Mouse (Mus musculus) stomach, embryonic 15.5 days (tissue): ENCODE data around the gene 9430007A20Rik. TPM values are rescaled to one million over a fixed set of nuclear protein-coding genes. Genes with fewer than 3 reads are reported as not detected.
"Not testable (repeated sequence)": the region's sequence is repeated elsewhere in the genome, so short reads cannot be mapped to it uniquely, and the experiment has no call there.

Experiments
- ATAC-seq: fragments of 200-750 bp; cut with Nextera tagmentation; 2 replicates; pipeline ENCODE4 v1.8.0; 2017; ENCODE audit warnings: low read depth, moderate number of reproducible peaks, moderate TSS enrichment; ENCODE audit not compliant: insufficient read depth, low FRiP score
- H3K27ac ChIP-seq: fragments of 300-500 bp; sonication (generic); 2 replicates; pipeline ENCODE4 v1.5.1; 2015; ENCODE audit warnings: mild to moderate bottlenecking, inconsistent platforms
- H3K27me3 ChIP-seq: fragments of 300-500 bp; sonication (generic); replicated peaks from 2 replicates; pipeline ENCODE4 v1.6.1; 2015; ENCODE audit warnings: inconsistent platforms
- H3K36me3 ChIP-seq: fragments of 300-500 bp; sonication (generic); 2 replicates; pipeline ENCODE4 v1.6.1; 2015; ENCODE audit warnings: inconsistent platforms
- H3K4me1 ChIP-seq: fragments of 300-500 bp; sonication (generic); 2 replicates; pipeline ENCODE4 v1.6.1; 2015; ENCODE audit warnings: inconsistent platforms
- H3K4me2 ChIP-seq: fragments of 300-500 bp; sonication (generic); 2 replicates; pipeline ENCODE4 v1.6.1; 2015; ENCODE audit warnings: mild to moderate bottlenecking, inconsistent platforms
- H3K4me3 ChIP-seq: fragments of 300-500 bp; sonication (generic); replicated peaks from 2 replicates; pipeline ENCODE4 v1.5.1; 2015; ENCODE audit warnings: inconsistent platforms
- H3K9ac ChIP-seq: fragments of 300-500 bp; sonication (generic); 2 replicates; pipeline ENCODE4 v1.6.1; 2015; ENCODE audit warnings: inconsistent platforms
- H3K9me3 ChIP-seq: fragments of 300-500 bp; sonication (generic); 2 replicates; pipeline ENCODE4 v1.6.1; 2016; ENCODE audit warnings: inconsistent platforms
- whole genome bisulfite sequencing: fragments of 180-500 bp; shearing (Covaris S2); methylation state at CpG from one replicate; pipeline ENCODE4 v1.1.7; 2015; 5-methylcytosine and 5-hydroxymethylcytosine counted together
- polyA plus RNA-seq: library from polyadenylated mRNA; unstranded; fragments of >200 nt; fragmentation: Nextera tagmentation; extraction: Ambion mirVana; gene quantifications from 2 replicates; pipeline ENCODE4 v1.2.1, GENCODE M21; 2015

9430007A20Rik gene
- polyA plus RNA-seq, result not detected in 2 replicates

- Histone ChIP-seq H3K4me1 (no peaks in the 10 kb centered on the region), H3K4me2 (no peak within 1 kb of the TSS), H3K9me3 (no peaks in the 10 kb centered on the region), H3K36me3 (no peaks in the 10 kb centered on the region), H3K4me3 (no peak within 1 kb of the TSS), H3K27ac (no peak within 1 kb of the TSS), H3K27me3 (no peaks in the 10 kb centered on the region), H3K9ac (no peak within 1 kb of the TSS)
- no peak for ATAC-seq
- WGBS, result 76% methylated on average over 5 of the region's 5 CpGs
These were observed at the start of gene 9430007A20Rik for GRCm38 (mm10) chr4:144519522-144519921. 9430007A20Rik (plus strand) TSS chr4:144519822.

- no peaks in the 10 kb centered on the region for H3K9me3 ChIP-seq
These were observed 26.3 kb upstream of the 9430007A20Rik start for GRCm38 (mm10) chr4:144493331-144493730.

DNA sequence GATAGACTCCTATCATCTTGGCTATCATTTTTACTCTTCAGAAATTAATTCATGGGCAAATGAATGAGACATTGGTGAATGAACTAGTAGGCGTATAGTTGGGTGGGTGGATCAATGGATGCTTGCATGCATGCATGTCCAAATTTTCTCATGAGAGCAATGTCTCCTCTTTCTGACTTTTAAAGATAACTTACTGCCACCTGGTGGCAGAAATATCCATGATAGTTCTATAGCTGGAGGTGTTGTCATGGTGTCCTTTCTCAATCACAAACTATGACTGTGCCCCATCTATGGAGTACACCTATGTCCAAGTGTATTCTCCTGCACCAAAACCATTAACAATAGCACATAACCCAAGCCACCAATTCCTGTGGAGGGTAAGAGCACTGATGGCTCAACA, 13.1 kb upstream of the 9430007A20Rik start:
- Histone ChIP-seq H3K27me3 (no peaks in the 10 kb centered on the region), H3K27ac (no peak overlapping the region), H3K36me3 (no peaks in the 10 kb centered on the region), H3K9ac (no peak overlapping the region), H3K4me2 (no peak overlapping the region), H3K9me3 (no peaks in the 10 kb centered on the region), H3K4me1 (no peaks in the 10 kb centered on the region), H3K4me3 (no peak overlapping the region)
- 79% methylated on average over 1 of the region's 1 CpGs for WGBS
- ATAC-seq, result no peak

More at GRCm38 (mm10) chr4:144493331-144493730, 26.3 kb upstream of the 9430007A20Rik start:
- Histone ChIP-seq H3K36me3 (no peaks in the 10 kb centered on the region), H3K4me2 (no peak overlapping the region), H3K27ac (no peak overlapping the region), H3K27me3 (no peaks in the 10 kb centered on the region), H3K4me3 (no peak overlapping the region), H3K9ac (no peak overlapping the region), H3K4me1 (no peaks in the 10 kb centered on the region)
- no peak for ATAC-seq

DNA sequence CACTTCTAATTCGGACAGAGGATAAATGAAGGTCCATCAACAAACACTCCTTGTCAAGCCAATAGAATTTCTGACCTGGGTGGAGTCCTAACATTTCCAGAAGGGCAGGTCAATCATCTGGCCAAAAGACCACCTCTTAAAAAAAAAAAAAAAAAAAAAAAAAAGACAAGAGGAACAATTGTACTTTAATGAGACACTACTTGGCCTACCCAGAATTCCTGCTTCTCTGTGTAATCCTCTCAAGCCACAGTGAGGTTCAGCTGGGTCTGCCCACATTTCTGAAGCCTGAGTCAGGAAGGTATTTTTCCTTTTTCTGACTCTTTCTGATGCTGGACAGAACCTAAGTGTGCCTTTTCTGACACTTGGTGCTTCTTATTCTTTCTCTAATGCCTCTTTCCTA, 25.1 kb downstream of the 9430007A20Rik start:
- ATAC-seq, result no peak
- H3K36me3 ChIP-seq, result no peaks in the 10 kb centered on the region
- no peaks in the 10 kb centered on the region for H3K27me3 ChIP-seq
- no peak overlapping the region for H3K27ac ChIP-seq
- no peak overlapping the region for H3K4me2 ChIP-seq
- no peaks in the 10 kb centered on the region for H3K4me1 ChIP-seq
- H3K9ac ChIP-seq, result no peak overlapping the region
- H3K4me3 ChIP-seq, result no peak overlapping the region
- WGBS, result 57% methylated on average over 1 of the region's 1 CpGs
- H3K9me3 ChIP-seq, result no peaks in the 10 kb centered on the region

GRCm38 (mm10) chr4:144545339-144545738, 25.7 kb downstream of the 9430007A20Rik start:
- H3K9ac ChIP-seq, ATAC-seq, H3K27me3 ChIP-seq, H3K4me3 ChIP-seq, H3K9me3 ChIP-seq, H3K4me2 ChIP-seq, H3K36me3 ChIP-seq, H3K4me1 ChIP-seq, H3K27ac ChIP-seq: not testable (repeated sequence)
- 93% methylated on average over 13 of the region's 13 CpGs for WGBS

- no peaks in the 10 kb centered on the region for H3K4me1 ChIP-seq
- ATAC-seq, result no peak
These were observed 31.5 kb downstream of the 9430007A20Rik start for GRCm38 (mm10) chr4:144551156-144551555.

GRCm38 (mm10) chr4:144559792-144560191, 40.2 kb downstream of the 9430007A20Rik start:
- Histone ChIP-seq H3K4me2 (no peak overlapping the region), H3K27ac (no peak overlapping the region), H3K27me3 (no peaks in the 10 kb centered on the region), H3K36me3 (no peaks in the 10 kb centered on the region), H3K9me3 (no peaks in the 10 kb centered on the region), H3K4me1 (no peaks in the 10 kb centered on the region), H3K9ac (no peak overlapping the region), H3K4me3 (no peak overlapping the region)
- no peak for ATAC-seq

More at GRCm38 (mm10) chr4:144551156-144551555, 31.5 kb downstream of the 9430007A20Rik start:
- no peak overlapping the region for H3K4me2 ChIP-seq
- no peaks in the 10 kb centered on the region for H3K9me3 ChIP-seq
- no peaks in the 10 kb centered on the region for H3K36me3 ChIP-seq
- H3K4me3 ChIP-seq, result no peak overlapping the region
- H3K27me3 ChIP-seq, result no peaks in the 10 kb centered on the region
- H3K27ac ChIP-seq, result no peak overlapping the region
- no peak overlapping the region for H3K9ac ChIP-seq

DNA sequence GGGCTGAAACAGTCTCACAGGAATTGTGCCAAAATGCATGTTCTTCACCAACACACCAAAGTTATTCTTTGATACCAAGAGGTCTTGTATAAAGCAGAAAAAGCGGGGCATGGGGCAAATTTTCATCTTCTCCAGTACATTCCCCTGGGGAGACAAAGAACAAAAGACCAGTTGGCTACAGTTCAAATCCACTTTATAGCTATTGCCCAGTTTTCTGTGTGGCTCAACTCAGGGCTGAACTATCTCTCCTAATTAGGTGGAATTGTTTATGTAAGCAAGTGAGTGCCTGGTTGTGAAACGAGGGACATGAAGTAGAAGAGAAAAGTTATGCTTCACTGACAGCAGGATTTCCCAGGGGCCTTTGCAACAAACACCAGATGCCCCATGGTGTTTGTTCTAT, 41.6 kb downstream of the 9430007A20Rik start:
- ATAC-seq, result no peak
- H3K4me1 ChIP-seq, result no peaks in the 10 kb centered on the region
- H3K4me3 ChIP-seq, result no peak overlapping the region
- 53% methylated on average over 2 of the region's 2 CpGs for WGBS
- no peak overlapping the region for H3K4me2 ChIP-seq
- no peak overlapping the region for H3K9ac ChIP-seq
- no peaks in the 10 kb centered on the region for H3K36me3 ChIP-seq
- no peaks in the 10 kb centered on the region for H3K27me3 ChIP-seq
- no peak overlapping the region for H3K27ac ChIP-seq
- no peaks in the 10 kb centered on the region for H3K9me3 ChIP-seq

- H3K9me3 ChIP-seq, result no peaks in the 10 kb centered on the region
- 89% methylated on average over 1 of the region's 1 CpGs for WGBS
- H3K4me3 ChIP-seq, result no peak within 1 kb of the TSS
- no peaks in the 10 kb centered on the region for H3K4me1 ChIP-seq
- no peaks in the 10 kb centered on the region for H3K27me3 ChIP-seq
- H3K9ac ChIP-seq, result no peak within 1 kb of the TSS
- no peak within 1 kb of the TSS for H3K4me2 ChIP-seq
- H3K27ac ChIP-seq, result no peak within 1 kb of the TSS
- ATAC-seq, result no peak
- no peaks in the 10 kb centered on the region for H3K36me3 ChIP-seq
These were observed 45.4 kb downstream of the 9430007A20Rik start, which contains the start of gene Gm13124 for GRCm38 (mm10) chr4:144565034-144565433. Gm13124 (minus strand) TSS chr4:144565134.

- Histone ChIP-seq H3K9ac (no peak overlapping the region), H3K4me3 (no peak overlapping the region), H3K9me3 (no peaks in the 10 kb centered on the region), H3K27ac (no peak overlapping the region), H3K4me2 (no peak overlapping the region), H3K36me3 (no peaks in the 10 kb centered on the region), H3K4me1 (no peaks in the 10 kb centered on the region), H3K27me3 (no peaks in the 10 kb centered on the region)
- ATAC-seq, result no peak
These were observed 48.1 kb downstream of the 9430007A20Rik start for GRCm38 (mm10) chr4:144567752-144568151.

Other genes starting within 250 kb of the 9430007A20Rik start
- not detected in 2 replicates for gene Pramel5, start 239.3 kb upstream of the 9430007A20Rik start, polyA plus RNA-seq
- not detected in 2 replicates for gene Gm13128, start 189.6 kb upstream of the 9430007A20Rik start, polyA plus RNA-seq
- gene Gm13119, start 161.9 kb upstream of the 9430007A20Rik start, polyA plus RNA-seq, result not detected in 2 replicates
- not detected in 2 replicates for gene Pramef20, start 141.9 kb upstream of the 9430007A20Rik start, polyA plus RNA-seq
- gene Pramef12, start 111.4 kb upstream of the 9430007A20Rik start, polyA plus RNA-seq, result 0.09 and 0.13 TPM in 2 replicates
- gene 1700012P22Rik, start 81.0 kb upstream of the 9430007A20Rik start, polyA plus RNA-seq, result not detected in 2 replicates
- gene Gm9944, start 66.5 kb upstream of the 9430007A20Rik start, polyA plus RNA-seq, result not detected in 2 replicates
- not detected in 2 replicates for gene Aadacl3, start 56.1 kb upstream of the 9430007A20Rik start, polyA plus RNA-seq
- gene Gm13124, start 45.3 kb downstream of the 9430007A20Rik start, polyA plus RNA-seq, result not detected in 2 replicates
- not detected in 2 replicates for gene Aadacl4, start 93.9 kb downstream of the 9430007A20Rik start, polyA plus RNA-seq
- gene Gm436, start 166.5 kb downstream of the 9430007A20Rik start, polyA plus RNA-seq, result not detected in 2 replicates
- gene Gm13178, start 201.6 kb downstream of the 9430007A20Rik start, polyA plus RNA-seq, result not detected in 2 replicates